ENCODE assay signal across 8 mouse cellular contexts in the genomic region with DNA sequence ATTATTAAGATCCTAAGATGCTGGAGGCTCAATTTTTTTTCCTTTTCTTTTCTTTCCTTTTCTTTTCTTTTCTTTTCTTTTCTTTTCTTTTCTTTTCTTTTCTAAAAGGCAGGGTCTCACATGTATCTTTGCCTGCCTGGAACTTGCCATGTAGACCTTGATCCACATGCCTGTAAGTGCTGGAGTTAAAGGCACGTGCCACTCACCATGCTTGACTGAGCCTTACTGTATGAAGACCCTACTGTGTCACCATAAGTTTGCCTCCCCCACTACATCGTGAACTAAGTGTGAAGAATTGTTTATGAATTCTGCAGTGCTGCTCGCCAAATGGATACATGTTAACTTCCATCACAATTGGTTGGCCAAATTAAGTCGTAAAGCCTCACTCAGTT. TPM values are rescaled to one million over a fixed set of nuclear protein-coding genes. Genes with fewer than 3 reads are reported as not detected.
DNase-seq lines count a peak whose midpoint lies in the region; ATAC-seq and TF ChIP-seq lines count a peak whose summit lies in the region.

No protein-coding gene starts in this region.

- no peak for TF ChIP-seq EP300 in ES-Bruce4 (IDR thresholded peaks at IDR 0.05; ENCODE audit: insufficient read depth, low read depth, low read length)
- no peak for TF ChIP-seq EP300 in heart, postnatal 0 days (IDR thresholded peaks at IDR 0.05; ENCODE audit: low read depth)

- intact Hi-C loops in heart, postnatal 10 days (cut with DNase I), result loop anchor here (2.0 kb wide), 1 partner anchor 84 kb away; a partner anchor contains a TSS

- peaks cover 52% of the 10 kb centered on the region for H3K4me1 ChIP-seq in heart, embryonic 10.5 days
- H3K4me1 ChIP-seq in ES-Bruce4 (ENCODE audit: control insufficient read depth, insufficient read depth, low read length), result peaks cover 8% of the 10 kb centered on the region
- peaks cover 27% of the 10 kb centered on the region for H3K4me1 ChIP-seq in heart, postnatal 0 days (ENCODE audit: control insufficient read depth, insufficient read depth)
- H3K4me1 ChIP-seq in liver, embryonic 16.5 days (ENCODE audit: control insufficient read depth, low read depth, low read length), result peaks cover 65% of the 10 kb centered on the region

- no peaks in the 10 kb centered on the region for H3K36me3 ChIP-seq in heart, embryonic 10.5 days
- no peaks in the 10 kb centered on the region for H3K36me3 ChIP-seq in ES-Bruce4 (ENCODE audit: control insufficient read depth, insufficient read depth, low read length, poor library complexity, severe bottlenecking)
- H3K36me3 ChIP-seq in heart, postnatal 0 days (replicated peaks; ENCODE audit: control insufficient read depth, insufficient read depth, low read length), result no peaks in the 10 kb centered on the region
- H3K36me3 ChIP-seq in liver, embryonic 16.5 days (ENCODE audit: control insufficient read depth, insufficient read depth), result no peaks in the 10 kb centered on the region

- peak overlapping the region; percentile 74; the same call in 1 of the 2 replicates for H3K4me3 ChIP-seq in heart, embryonic 10.5 days
- H3K4me3 ChIP-seq in ES-Bruce4 (ENCODE audit: low read depth, low read length), result peak overlapping the region; percentile 28
- peak overlapping the region; percentile 72 for H3K4me3 ChIP-seq in heart, postnatal 0 days (ENCODE audit: low read depth, low read length)
- peak overlapping the region; percentile 75; the same call in 1 of the 2 replicates for H3K4me3 ChIP-seq in liver, embryonic 16.5 days (ENCODE audit: low read depth, low read length)

- TF ChIP-seq POLR2A in ES-Bruce4 (IDR thresholded peaks at IDR 0.05; ENCODE audit: insufficient read depth, low read length), result no peak

- peak overlapping the region; percentile 91 for H3K9ac ChIP-seq in ES-Bruce4 (ENCODE audit: low read depth, poor library complexity, severe bottlenecking)
- H3K9ac ChIP-seq in heart, postnatal 0 days (replicated peaks; ENCODE audit: low read depth, low read length), result no peak overlapping the region
- no peak overlapping the region for H3K9ac ChIP-seq in liver, embryonic 16.5 days (ENCODE audit: low read depth, low read length)

- 81% methylated on average over 4 of the region's 4 CpGs for WGBS in heart, embryonic 10.5 days
- WGBS in heart, postnatal 0 days, result 76% methylated on average over 4 of the region's 4 CpGs
- 62% methylated on average over 4 of the region's 4 CpGs for WGBS in liver, embryonic 16.5 days (ENCODE audit: insufficient replicate concordance)

- DNase-seq in heart, embryonic 10.5 days (ENCODE audit: low spot score), result peak; percentile 74
- no peak for DNase-seq in heart, postnatal 10 days
- no peak for DNase-seq in heart, postnatal 0 days (ENCODE audit: low spot score)
- DNase-seq in right cerebral cortex, postnatal 4 days, result no peak
- DNase-seq in MN1 (ENCODE audit: low spot score), result no peak
- DNase-seq in layer of hippocampus, postnatal 36 days, result no peak

- TF ChIP-seq CTCF in ES-Bruce4 (IDR thresholded peaks at IDR 0.05; ENCODE audit: low read depth, low read length), result no peak
- TF ChIP-seq CTCF in heart, postnatal 0 days (IDR thresholded peaks at IDR 0.05; ENCODE audit: low read depth), result no peak

- H3K27ac ChIP-seq in heart, embryonic 10.5 days, result peak overlapping the region; percentile 100
- peak overlapping the region; percentile 85 for H3K27ac ChIP-seq in ES-Bruce4 (ENCODE audit: insufficient read depth, low read length)
- H3K27ac ChIP-seq in heart, postnatal 0 days (ENCODE audit: low read depth), result peak overlapping the region; percentile 99
- H3K27ac ChIP-seq in liver, embryonic 16.5 days (ENCODE audit: low read length), result peak overlapping the region; percentile 88

- no peak for ATAC-seq in heart, postnatal 0 days (ENCODE audit: insufficient read depth, low read depth)
- no peak for ATAC-seq in liver, embryonic 16.5 days (ENCODE audit: low read depth)

- no peaks in the 10 kb centered on the region for H3K9me3 ChIP-seq in heart, embryonic 10.5 days
- no peaks in the 10 kb centered on the region for H3K9me3 ChIP-seq in ES-Bruce4 (replicated peaks; ENCODE audit: control insufficient read depth, insufficient read depth, low read length, poor library complexity, severe bottlenecking)
- no peaks in the 10 kb centered on the region for H3K9me3 ChIP-seq in heart, postnatal 0 days (replicated peaks; ENCODE audit: control insufficient read depth, low read length)
- no peaks in the 10 kb centered on the region for H3K9me3 ChIP-seq in liver, embryonic 16.5 days (replicated peaks; ENCODE audit: control insufficient read depth, low read length)

- H3K4me2 ChIP-seq in heart, postnatal 0 days (ENCODE audit: low read depth, low read length), result peak overlapping the region; percentile 71
- peak overlapping the region; percentile 81 for H3K4me2 ChIP-seq in liver, embryonic 16.5 days (ENCODE audit: low read depth, low read length)

- H3K27me3 ChIP-seq in heart, embryonic 10.5 days (ENCODE audit: insufficient read depth, poor library complexity, severe bottlenecking), result no peaks in the 10 kb centered on the region
- no peaks in the 10 kb centered on the region for H3K27me3 ChIP-seq in ES-Bruce4 (ENCODE audit: control insufficient read depth, insufficient read depth, low read length, poor library complexity, severe bottlenecking)
- no peaks in the 10 kb centered on the region for H3K27me3 ChIP-seq in heart, postnatal 0 days (ENCODE audit: control insufficient read depth, insufficient read depth, low read length)
- H3K27me3 ChIP-seq in liver, embryonic 16.5 days (ENCODE audit: control insufficient read depth, insufficient read depth, low read depth, low read length), result no peaks in the 10 kb centered on the region

RNA-seq across cellular contexts. Expression of a gene that starts 0.6 kb away (rescaled TPM):
- 21.5 and 31.1 TPM in 2 replicates for polyA plus RNA-seq in heart, embryonic 10.5 days (2016; fragmentation: Nextera tagmentation; extraction: Ambion mirVana)
- 10 to 100 TPM; 33.8 to 38.0 TPM for total RNA-seq in heart, postnatal 10 days (2021)
- 64.5 and 69.1 TPM in 2 replicates for polyA plus RNA-seq in ES-Bruce4 (2011; ENCODE audit: insufficient read depth, insufficient read length, low read depth, missing spikeins)
- 41.2 and 51.6 TPM in 2 replicates for total RNA-seq in heart, postnatal 0 days (2014; rRNA removed; ENCODE audit: low replicate concordance)
- 12.7 and 13.9 TPM in 2 replicates for polyA plus RNA-seq in heart, postnatal 0 days (2015; fragmentation: Nextera tagmentation; extraction: Ambion mirVana)
- polyA plus RNA-seq in liver, embryonic 16.5 days (2015; fragmentation: Nextera tagmentation; extraction: Ambion mirVana), result 7.4 and 8.9 TPM in 2 replicates
- total RNA-seq in layer of hippocampus, postnatal 36 days (2021), result 10 to 100 TPM; 42.5 to 44.4 TPM

RNA-seq across cellular contexts. Expression of a gene that starts 5.7 kb away (rescaled TPM):
- 0.27 and 0.57 TPM in 2 replicates for polyA plus RNA-seq in heart, embryonic 10.5 days (2016; fragmentation: Nextera tagmentation; extraction: Ambion mirVana)
- total RNA-seq in heart, postnatal 10 days (2021), result 1 to 10 TPM in 1 of 2 experiments, under 1 TPM in 1; 0.82 to 1.7 TPM
- 1.3 and 1.9 TPM in 2 replicates for polyA plus RNA-seq in ES-Bruce4 (2011; ENCODE audit: insufficient read depth, insufficient read length, low read depth, missing spikeins)
- 0.57 TPM in 1 of 2 replicates, not detected in the other for total RNA-seq in heart, postnatal 0 days (2014; rRNA removed; ENCODE audit: low replicate concordance)
- 0.18 and 1.0 TPM in 2 replicates for polyA plus RNA-seq in heart, postnatal 0 days (2015; fragmentation: Nextera tagmentation; extraction: Ambion mirVana)
- 0.15 and 0.28 TPM in 2 replicates for polyA plus RNA-seq in liver, embryonic 16.5 days (2015; fragmentation: Nextera tagmentation; extraction: Ambion mirVana)
- total RNA-seq in layer of hippocampus, postnatal 36 days (2021), result under 1 TPM in 1 of 2 experiments, not detected in 1; 0.65 TPM

RNA-seq across cellular contexts. Expression of a gene that starts 21.1 kb away (rescaled TPM):
- not detected in 2 replicates for polyA plus RNA-seq in heart, embryonic 10.5 days (2016; fragmentation: Nextera tagmentation; extraction: Ambion mirVana)
- total RNA-seq in heart, postnatal 10 days (2021), result not detected
- polyA plus RNA-seq in ES-Bruce4 (2011; ENCODE audit: insufficient read depth, insufficient read length, low read depth, missing spikeins), result not detected in 2 replicates
- not detected in 2 replicates for total RNA-seq in heart, postnatal 0 days (2014; rRNA removed; ENCODE audit: low replicate concordance)
- not detected in 2 replicates for polyA plus RNA-seq in heart, postnatal 0 days (2015; fragmentation: Nextera tagmentation; extraction: Ambion mirVana)
- polyA plus RNA-seq in liver, embryonic 16.5 days (2015; fragmentation: Nextera tagmentation; extraction: Ambion mirVana), result not detected in 2 replicates
- total RNA-seq in layer of hippocampus, postnatal 36 days (2021), result not detected

RNA-seq across cellular contexts. Expression of a gene that starts 36.6 kb away (rescaled TPM):
- polyA plus RNA-seq in heart, embryonic 10.5 days (2016; fragmentation: Nextera tagmentation; extraction: Ambion mirVana), result 72.3 and 86.4 TPM in 2 replicates
- 10 to 100 TPM; 52.7 to 57.9 TPM for total RNA-seq in heart, postnatal 10 days (2021)
- 20.5 and 24.8 TPM in 2 replicates for polyA plus RNA-seq in ES-Bruce4 (2011; ENCODE audit: insufficient read depth, insufficient read length, low read depth, missing spikeins)
- total RNA-seq in heart, postnatal 0 days (2014; rRNA removed; ENCODE audit: low replicate concordance), result 35.4 and 36.4 TPM in 2 replicates
- polyA plus RNA-seq in heart, postnatal 0 days (2015; fragmentation: Nextera tagmentation; extraction: Ambion mirVana), result 26.9 and 27.6 TPM in 2 replicates
- 12.5 and 14.6 TPM in 2 replicates for polyA plus RNA-seq in liver, embryonic 16.5 days (2015; fragmentation: Nextera tagmentation; extraction: Ambion mirVana)
- 10 to 100 TPM; 31.4 to 39.9 TPM for total RNA-seq in layer of hippocampus, postnatal 36 days (2021)
